Mouse (Mus musculus): ENCODE data around the gene Fastk. TPM values are rescaled to one million over a fixed set of nuclear protein-coding genes. Genes with fewer than 3 reads are reported as not detected.

The Fastk gene
- polyA plus RNA-seq, 1 experiment, result 291 TPM

GRCm38 (mm10) chr5:24423129-24424003 is 21.7 kb downstream of the Fastk start, which contains the start of the genes Cdk5 and Slc4a2:
Gene Cdk5, minus strand, starts transcription at chr5:24423530.
Gene Slc4a2, plus strand, starts transcription at chr5:24423837.
- Histone ChIP-seq H3K36me3 (ENCODE audit: control insufficient read depth, insufficient read depth, low read length) (no peaks in the 10 kb centered on the region), H3K27ac (ENCODE audit: insufficient read depth, low read depth, low read length) (peak within 1 kb of the TSS; percentile 99), H3K27me3 (replicated peaks; ENCODE audit: control insufficient read depth, insufficient read depth, low read length) (no peaks in the 10 kb centered on the region), H3K4me1 (ENCODE audit: control insufficient read depth, insufficient read depth, low read length) (peaks cover 14% of the 10 kb centered on the region; the same call in 1 of the 2 replicates), H3K4me3 (ENCODE audit: insufficient read depth, low read depth, low read length) (peak within 1 kb of the TSS; percentile 70)
- DNase-seq, result peak; percentile 100
- no peak for TF ChIP-seq CTCF (conservative IDR thresholded peaks at IDR 0.05; ENCODE audit: insufficient read depth, insufficient read length, low read depth, low read length)
- peak; percentile 86 for TF ChIP-seq POLR2A (IDR thresholded peaks at IDR 0.05; ENCODE audit: low read depth, low read length)
- WGBS, result under 1% methylated on average over 46 of the region's 46 CpGs

- no peaks in the 10 kb centered on the region for H3K36me3 ChIP-seq (ENCODE audit: control insufficient read depth, insufficient read depth, low read length)
- DNase-seq, result no peak
- no peak overlapping the region for H3K27ac ChIP-seq (ENCODE audit: insufficient read depth, low read depth, low read length)
- no peak for TF ChIP-seq POLR2A (IDR thresholded peaks at IDR 0.05; ENCODE audit: low read depth, low read length)
- TF ChIP-seq CTCF (conservative IDR thresholded peaks at IDR 0.05; ENCODE audit: insufficient read depth, insufficient read length, low read depth, low read length), result no peak
- H3K27me3 ChIP-seq (replicated peaks; ENCODE audit: control insufficient read depth, insufficient read depth, low read length), result no peaks in the 10 kb centered on the region
- no peak overlapping the region for H3K4me3 ChIP-seq (ENCODE audit: insufficient read depth, low read depth, low read length)
- no peaks in the 10 kb centered on the region for H3K4me1 ChIP-seq (ENCODE audit: control insufficient read depth, insufficient read depth, low read length)
- WGBS, result 95% methylated on average over 9 of the region's 9 CpGs
Observed at GRCm38 (mm10) chr5:24420381-24420780, 24.7 kb downstream of the Fastk start.

GRCm38 (mm10) chr5:24417587-24417986 is 27.5 kb downstream of the Fastk start:
- H3K27me3 ChIP-seq (replicated peaks; ENCODE audit: control insufficient read depth, insufficient read depth, low read length), result no peaks in the 10 kb centered on the region
- no peak overlapping the region for H3K4me3 ChIP-seq (ENCODE audit: insufficient read depth, low read depth, low read length)
- WGBS, result 93% methylated on average over 10 of the region's 10 CpGs
- no peak overlapping the region for H3K27ac ChIP-seq (ENCODE audit: insufficient read depth, low read depth, low read length)
- no peaks in the 10 kb centered on the region for H3K36me3 ChIP-seq (ENCODE audit: control insufficient read depth, insufficient read depth, low read length)
- TF ChIP-seq POLR2A (IDR thresholded peaks at IDR 0.05; ENCODE audit: low read depth, low read length) (no peak), CTCF (conservative IDR thresholded peaks at IDR 0.05; ENCODE audit: insufficient read depth, insufficient read length, low read depth, low read length) (no peak)
- no peaks in the 10 kb centered on the region for H3K4me1 ChIP-seq (ENCODE audit: control insufficient read depth, insufficient read depth, low read length)
- no peak for DNase-seq

- DNase-seq, result peak; percentile 71
- H3K36me3 ChIP-seq (ENCODE audit: control insufficient read depth, insufficient read depth, low read length), result no peaks in the 10 kb centered on the region
- 4% methylated on average over 21 of the region's 21 CpGs for WGBS
- no peaks in the 10 kb centered on the region for H3K4me1 ChIP-seq (ENCODE audit: control insufficient read depth, insufficient read depth, low read length)
- no peak overlapping the region for H3K27ac ChIP-seq (ENCODE audit: insufficient read depth, low read depth, low read length)
- TF ChIP-seq CTCF (conservative IDR thresholded peaks at IDR 0.05; ENCODE audit: insufficient read depth, insufficient read length, low read depth, low read length) (peak; percentile 65), POLR2A (IDR thresholded peaks at IDR 0.05; ENCODE audit: low read depth, low read length) (no peak)
- no peaks in the 10 kb centered on the region for H3K27me3 ChIP-seq (replicated peaks; ENCODE audit: control insufficient read depth, insufficient read depth, low read length)
- no peak overlapping the region for H3K4me3 ChIP-seq (ENCODE audit: insufficient read depth, low read depth, low read length)
Observed at GRCm38 (mm10) chr5:24416222-24416736, 28.8 kb downstream of the Fastk start.

- Histone ChIP-seq H3K36me3 (ENCODE audit: control insufficient read depth, insufficient read depth, low read length) (no peaks in the 10 kb centered on the region), H3K27ac (ENCODE audit: insufficient read depth, low read depth, low read length) (no peak overlapping the region), H3K4me1 (ENCODE audit: control insufficient read depth, insufficient read depth, low read length) (no peaks in the 10 kb centered on the region), H3K27me3 (replicated peaks; ENCODE audit: control insufficient read depth, insufficient read depth, low read length) (no peaks in the 10 kb centered on the region), H3K4me3 (ENCODE audit: insufficient read depth, low read depth, low read length) (no peak overlapping the region)
- TF ChIP-seq POLR2A (IDR thresholded peaks at IDR 0.05; ENCODE audit: low read depth, low read length) (no peak), CTCF (conservative IDR thresholded peaks at IDR 0.05; ENCODE audit: insufficient read depth, insufficient read length, low read depth, low read length) (no peak)
- WGBS, result 48% methylated on average over 13 of the region's 13 CpGs
- no peak for DNase-seq
Observed at GRCm38 (mm10) chr5:24413938-24414337, 31.1 kb downstream of the Fastk start.

GRCm38 (mm10) chr5:24413042-24413693 is 31.9 kb downstream of the Fastk start, which contains the start of gene Asic3:
Gene Asic3, plus strand, starts transcription at chr5:24413392.
- Histone ChIP-seq H3K4me3 (ENCODE audit: insufficient read depth, low read depth, low read length) (no peak within 1 kb of the TSS), H3K4me1 (ENCODE audit: control insufficient read depth, insufficient read depth, low read length) (no peaks in the 10 kb centered on the region), H3K27me3 (replicated peaks; ENCODE audit: control insufficient read depth, insufficient read depth, low read length) (no peaks in the 10 kb centered on the region), H3K27ac (ENCODE audit: insufficient read depth, low read depth, low read length) (no peak within 1 kb of the TSS), H3K36me3 (ENCODE audit: control insufficient read depth, insufficient read depth, low read length) (no peaks in the 10 kb centered on the region)
- 26% methylated on average over 11 of the region's 11 CpGs for WGBS
- no peak for TF ChIP-seq CTCF (conservative IDR thresholded peaks at IDR 0.05; ENCODE audit: insufficient read depth, insufficient read length, low read depth, low read length)
- TF ChIP-seq POLR2A (IDR thresholded peaks at IDR 0.05; ENCODE audit: low read depth, low read length), result no peak
- DNase-seq, result peak; percentile 49

GRCm38 (mm10) chr5:24412063-24412462 is 33.0 kb downstream of the Fastk start:
- no peak overlapping the region for H3K4me3 ChIP-seq (ENCODE audit: insufficient read depth, low read depth, low read length)
- H3K27me3 ChIP-seq (replicated peaks; ENCODE audit: control insufficient read depth, insufficient read depth, low read length), result no peaks in the 10 kb centered on the region
- no peaks in the 10 kb centered on the region for H3K4me1 ChIP-seq (ENCODE audit: control insufficient read depth, insufficient read depth, low read length)
- H3K27ac ChIP-seq (ENCODE audit: insufficient read depth, low read depth, low read length), result no peak overlapping the region
- no peak for TF ChIP-seq POLR2A (IDR thresholded peaks at IDR 0.05; ENCODE audit: low read depth, low read length)
- no peak for TF ChIP-seq CTCF (conservative IDR thresholded peaks at IDR 0.05; ENCODE audit: insufficient read depth, insufficient read length, low read depth, low read length)
- 86% methylated on average over 2 of the region's 2 CpGs for WGBS
- no peak for DNase-seq
- no peaks in the 10 kb centered on the region for H3K36me3 ChIP-seq (ENCODE audit: control insufficient read depth, insufficient read depth, low read length)

Data from kidney, adult 2 months (tissue).